Mouse (Mus musculus) midbrain, embryonic 10.5 days (tissue): ENCODE results near the gene Ccdc113. TPM values are rescaled to one million over a fixed set of nuclear protein-coding genes. Genes with fewer than 3 reads are reported as not detected.

Experiments
- DNase-seq: peaks from one replicate; pipeline ENCODE4 v3.0.0-alpha.2; 2017; ENCODE audit warnings: low spot score
- H3K27ac ChIP-seq: fragments of 300-500 bp; sonication (generic); replicated peaks from 2 replicates; pipeline ENCODE4 v1.5.1; 2016; ENCODE audit warnings: mild to moderate bottlenecking
- H3K27me3 ChIP-seq: fragments of 300-500 bp; sonication (generic); 2 replicates; pipeline ENCODE4 v1.6.1; 2016; ENCODE audit warnings: low read depth, mild to moderate bottlenecking; ENCODE audit not compliant: poor library complexity, severe bottlenecking
- H3K36me3 ChIP-seq: fragments of 300-500 bp; sonication (generic); 2 replicates; pipeline ENCODE4 v1.6.1; 2016; ENCODE audit warnings: mild to moderate bottlenecking, moderate library complexity
- H3K4me1 ChIP-seq: fragments of 300-500 bp; sonication (generic); 2 replicates; pipeline ENCODE4 v1.6.1; 2016
- H3K4me3 ChIP-seq: fragments of 300-500 bp; sonication (generic); 2 replicates; pipeline ENCODE4 v1.5.1; 2016; ENCODE audit warnings: mild to moderate bottlenecking, moderate library complexity
- H3K9me3 ChIP-seq: fragments of 300-500 bp; sonication (generic); replicated peaks from 2 replicates; pipeline ENCODE4 v1.6.1; 2016; ENCODE audit warnings: mild to moderate bottlenecking
- WGBS: fragments of 180-500 bp; shearing (Covaris S2); methylation state at CpG from one replicate; pipeline ENCODE4 v1.1.7; 2016; 5-methylcytosine and 5-hydroxymethylcytosine counted together
- polyA plus RNA-seq: library from polyadenylated mRNA; unstranded; fragments of >200 nt; fragmentation: Nextera tagmentation; extraction: Ambion mirVana; gene quantifications from 2 replicates; pipeline ENCODE4 v1.2.1, GENCODE M21; 2016

Ccdc113 gene
- polyA plus RNA-seq, 1 experiment from 2014 or later, result 0.09 TPM

GRCm38 (mm10) chr8:95505606-95506005 lies 28.3 kb upstream of the Ccdc113 start:
- H3K27ac ChIP-seq, result no peak overlapping the region
- DNase-seq, result no peak
- H3K9me3 ChIP-seq, result no peaks in the 10 kb centered on the region
- no peaks in the 10 kb centered on the region for H3K36me3 ChIP-seq
- H3K4me1 ChIP-seq, result no peaks in the 10 kb centered on the region
- H3K4me3 ChIP-seq, result no peak overlapping the region
- no peaks in the 10 kb centered on the region for H3K27me3 ChIP-seq
- 90% methylated on average over 3 of the region's 3 CpGs for WGBS

DNA sequence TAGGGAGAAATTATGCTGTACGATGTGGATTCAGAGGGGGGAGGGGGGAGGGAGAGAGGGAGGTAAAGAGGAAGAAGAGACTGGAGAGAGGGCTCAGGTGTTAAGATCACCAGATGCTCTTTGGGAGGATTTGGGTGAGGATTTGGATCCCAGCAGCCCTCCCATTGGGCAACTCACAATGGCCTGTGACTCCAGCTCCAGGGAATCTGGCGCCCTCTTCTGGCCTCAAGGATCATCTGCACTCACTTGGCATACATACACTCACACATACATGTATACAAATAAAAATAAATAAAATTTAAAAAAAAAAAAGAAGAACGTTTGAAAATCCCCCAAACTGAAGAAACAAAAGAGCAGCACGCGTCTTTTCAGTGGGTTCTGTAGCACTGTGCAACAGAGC lies 27.6 kb upstream of the Ccdc113 start:
- H3K4me3 ChIP-seq, result no peak overlapping the region
- no peaks in the 10 kb centered on the region for H3K4me1 ChIP-seq
- 78% methylated on average over 5 of the region's 5 CpGs for WGBS
- H3K27me3 ChIP-seq, result no peaks in the 10 kb centered on the region
- H3K36me3 ChIP-seq, result no peaks in the 10 kb centered on the region
- no peak for DNase-seq
- H3K27ac ChIP-seq, result no peak overlapping the region
- no peaks in the 10 kb centered on the region for H3K9me3 ChIP-seq

GRCm38 (mm10) chr8:95512257-95512656 lies 21.6 kb upstream of the Ccdc113 start:
- no peak for DNase-seq
- no peaks in the 10 kb centered on the region for H3K4me1 ChIP-seq
- H3K9me3 ChIP-seq, result 0 out of 2 replicates have a peak, but pooled peaks cover 2% of the 10 kb centered on the region
- H3K4me3 ChIP-seq, result no peak overlapping the region
- 63% methylated on average over 4 of the region's 4 CpGs for whole genome bisulfite sequencing
- no peaks in the 10 kb centered on the region for H3K36me3 ChIP-seq
- no peak overlapping the region for H3K27ac ChIP-seq
- H3K27me3 ChIP-seq, result no peaks in the 10 kb centered on the region

- WGBS, result 81% methylated on average over 4 of the region's 4 CpGs
- no peaks in the 10 kb centered on the region for H3K36me3 ChIP-seq
- DNase-seq, result no peak
- no peaks in the 10 kb centered on the region for H3K27me3 ChIP-seq
- H3K9me3 ChIP-seq, result 0 out of 2 replicates have a peak, but pooled peaks cover 3% of the 10 kb centered on the region
- no peak overlapping the region for H3K27ac ChIP-seq
- H3K4me1 ChIP-seq, result no peaks in the 10 kb centered on the region
- no peak overlapping the region for H3K4me3 ChIP-seq
Observed at GRCm38 (mm10) chr8:95513219-95513618, 20.7 kb upstream of the Ccdc113 start.

DNA sequence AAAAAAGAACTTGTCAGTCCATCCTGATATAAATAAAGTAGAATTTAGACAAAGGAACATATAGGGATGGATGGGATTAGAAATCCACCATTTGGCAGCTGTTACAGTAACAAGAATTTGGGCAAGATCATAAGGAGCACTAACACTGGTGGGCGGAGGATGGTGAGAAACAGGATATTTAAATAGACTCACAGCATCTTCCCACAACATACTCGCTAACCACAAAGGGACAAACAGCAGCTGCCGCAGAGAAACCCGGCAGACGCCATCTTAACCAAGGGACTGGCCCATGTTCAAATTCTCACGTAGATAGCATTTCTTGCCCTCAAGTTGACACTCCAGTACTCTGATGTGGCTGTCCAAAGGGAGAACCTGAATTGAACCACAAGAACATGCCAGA lies 17.0 kb upstream of the Ccdc113 start:
- Histone ChIP-seq H3K4me1 (no peaks in the 10 kb centered on the region), H3K27me3 (no peaks in the 10 kb centered on the region), H3K27ac (no peak overlapping the region), H3K4me3 (no peak overlapping the region), H3K36me3 (no peaks in the 10 kb centered on the region), H3K9me3 (0 out of 2 replicates have a peak, but pooled peaks cover 3% of the 10 kb centered on the region)
- DNase-seq, result no peak
- 88% methylated on average over 6 of the region's 6 CpGs for WGBS

- Histone ChIP-seq H3K4me3 (no peak overlapping the region), H3K9me3 (no peaks in the 10 kb centered on the region), H3K4me1 (peaks cover 5% of the 10 kb centered on the region; the same call in 1 of the 2 replicates), H3K27ac (no peak overlapping the region), H3K27me3 (no peaks in the 10 kb centered on the region), H3K36me3 (no peaks in the 10 kb centered on the region)
- no peak for DNase-seq
- WGBS, result 93% methylated on average over 4 of the region's 4 CpGs
Observed at GRCm38 (mm10) chr8:95523991-95524390, 9.9 kb upstream of the Ccdc113 start.

DNA sequence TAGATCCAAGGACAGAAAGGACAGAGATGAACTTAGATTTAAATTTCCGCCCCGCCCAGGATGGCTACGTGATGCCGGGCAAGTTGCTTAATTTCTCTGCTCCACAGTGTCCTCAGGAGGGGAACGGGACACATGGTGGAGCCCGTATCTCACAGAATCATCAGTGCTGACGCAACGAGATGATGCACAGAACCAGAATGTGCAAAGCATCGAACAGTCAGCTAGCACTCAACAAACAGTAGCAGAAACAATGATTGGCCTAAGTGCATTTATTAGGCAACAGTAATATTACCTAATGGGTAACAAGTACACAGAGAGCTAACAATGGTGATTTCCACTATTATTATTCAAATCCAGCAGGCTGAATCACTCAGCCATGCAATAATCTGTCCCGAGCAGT lies 5.7 kb upstream of the Ccdc113 start:
- Histone ChIP-seq H3K36me3 (no peaks in the 10 kb centered on the region), H3K4me3 (no peak overlapping the region), H3K27ac (no peak overlapping the region), H3K9me3 (no peaks in the 10 kb centered on the region), H3K4me1 (peaks cover 5% of the 10 kb centered on the region; the same call in 1 of the 2 replicates), H3K27me3 (no peaks in the 10 kb centered on the region)
- WGBS, result 79% methylated on average over 10 of the region's 10 CpGs
- DNase-seq, result no peak

DNA sequence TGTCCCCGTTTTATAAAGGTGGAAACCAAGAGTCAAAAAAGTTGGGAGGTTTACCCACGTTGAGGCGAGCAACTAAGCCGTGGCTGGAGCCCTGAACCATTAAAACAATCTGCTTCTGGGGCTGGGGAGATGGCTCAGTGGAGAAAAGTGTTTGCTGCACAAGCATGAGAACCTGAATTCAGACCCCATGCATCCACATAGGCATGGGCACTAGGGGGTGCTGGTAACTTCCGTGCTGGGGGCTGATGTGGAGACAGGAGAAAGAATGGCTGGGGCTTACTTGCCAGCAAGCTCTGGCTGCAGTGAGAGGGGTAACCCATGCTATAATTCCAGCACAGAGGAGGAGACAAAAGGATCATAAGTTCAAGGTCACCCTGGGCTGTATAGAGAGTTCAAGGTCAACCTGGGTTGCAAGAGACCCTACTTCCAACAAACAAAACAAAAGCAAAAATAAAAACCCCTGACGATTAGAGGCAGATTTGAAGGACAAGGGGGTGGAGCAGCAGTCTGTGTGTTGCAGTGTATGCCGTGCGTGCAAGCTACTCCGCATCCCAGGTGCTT lies 5.1 kb upstream of the Ccdc113 start:
- no peak for DNase-seq
- Histone ChIP-seq H3K4me1 (peaks cover 8% of the 10 kb centered on the region; the same call in 1 of the 2 replicates), H3K27ac (no peak overlapping the region), H3K4me3 (no peak overlapping the region), H3K36me3 (no peaks in the 10 kb centered on the region), H3K27me3 (no peaks in the 10 kb centered on the region), H3K9me3 (no peaks in the 10 kb centered on the region)
- WGBS, result 70% methylated on average over 9 of the region's 9 CpGs

DNA sequence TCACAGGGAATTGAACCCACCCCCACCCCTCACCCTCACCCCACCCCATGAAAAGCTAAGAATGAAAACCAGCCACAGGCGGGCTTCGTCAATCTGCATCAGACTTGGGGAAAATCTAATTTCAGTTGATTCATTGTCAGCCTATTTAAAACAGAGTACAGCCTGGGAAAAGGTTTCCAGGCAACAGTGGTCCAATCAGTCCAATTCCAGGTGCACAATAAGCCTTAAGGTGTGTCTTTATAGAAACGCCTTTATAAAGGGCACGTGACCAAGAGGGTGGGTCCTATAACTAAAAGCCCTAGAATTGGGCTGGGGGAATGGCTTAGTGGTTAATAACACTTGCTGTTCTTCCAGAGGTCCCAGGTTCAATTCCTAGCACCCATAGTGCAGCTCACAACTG lies 1.7 kb upstream of the Ccdc113 start:
- Histone ChIP-seq H3K4me3 (no peak overlapping the region), H3K9me3 (no peaks in the 10 kb centered on the region), H3K36me3 (no peaks in the 10 kb centered on the region), H3K27ac (no peak overlapping the region), H3K4me1 (peaks cover 15% of the 10 kb centered on the region), H3K27me3 (no peaks in the 10 kb centered on the region)
- 72% methylated on average over 4 of the region's 4 CpGs for WGBS
- no peak for DNase-seq

DNA sequence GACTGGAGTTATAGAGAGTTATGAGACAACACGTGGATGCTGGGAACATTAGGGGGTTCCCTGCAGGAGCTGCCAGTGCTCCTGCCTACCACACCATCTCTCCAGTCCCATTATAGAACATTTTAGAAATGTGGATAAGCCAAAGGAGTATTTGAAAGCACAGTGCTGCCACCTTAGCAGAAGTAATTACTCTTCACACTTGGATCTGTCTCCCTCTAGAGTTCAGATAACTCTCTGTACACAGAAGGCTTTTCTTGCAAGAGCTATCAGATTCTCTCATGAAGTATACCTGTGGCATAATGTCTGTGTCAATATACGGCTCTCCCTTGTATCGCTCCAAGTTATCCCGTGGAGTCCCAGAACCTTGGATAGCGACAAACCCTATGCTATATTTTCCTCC lies 5.6 kb downstream of the Ccdc113 start:
- H3K4me3 ChIP-seq, result no peak overlapping the region
- H3K9me3 ChIP-seq, result no peaks in the 10 kb centered on the region
- 83% methylated on average over 5 of the region's 5 CpGs for WGBS
- H3K27me3 ChIP-seq, result no peaks in the 10 kb centered on the region
- DNase-seq, result no peak
- no peak overlapping the region for H3K27ac ChIP-seq
- H3K4me1 ChIP-seq, result no peaks in the 10 kb centered on the region; the same call in 1 of the 2 replicates
- no peaks in the 10 kb centered on the region for H3K36me3 ChIP-seq

GRCm38 (mm10) chr8:95542191-95542590 lies 8.3 kb downstream of the Ccdc113 start:
- Histone ChIP-seq H3K27me3 (no peaks in the 10 kb centered on the region), H3K27ac (no peak overlapping the region), H3K36me3 (no peaks in the 10 kb centered on the region), H3K9me3 (no peaks in the 10 kb centered on the region), H3K4me3 (no peak overlapping the region), H3K4me1 (no peaks in the 10 kb centered on the region)
- DNase-seq, result no peak
- WGBS, result 91% methylated on average over 6 of the region's 6 CpGs

GRCm38 (mm10) chr8:95543065-95543464 lies 9.2 kb downstream of the Ccdc113 start:
- WGBS, result 83% methylated on average over 3 of the region's 3 CpGs
- Histone ChIP-seq H3K27ac (no peak overlapping the region), H3K9me3 (no peaks in the 10 kb centered on the region), H3K27me3 (no peaks in the 10 kb centered on the region), H3K36me3 (no peaks in the 10 kb centered on the region), H3K4me1 (0 out of 2 replicates have a peak, but pooled peaks cover 5% of the 10 kb centered on the region), H3K4me3 (no peak overlapping the region)
- no peak for DNase-seq

GRCm38 (mm10) chr8:95545815-95546214 lies 11.9 kb downstream of the Ccdc113 start:
- Histone ChIP-seq H3K4me3 (no peak overlapping the region), H3K36me3 (no peaks in the 10 kb centered on the region), H3K4me1 (peaks cover 23% of the 10 kb centered on the region), H3K27ac (no peak overlapping the region), H3K9me3 (no peaks in the 10 kb centered on the region), H3K27me3 (no peaks in the 10 kb centered on the region)
- 81% methylated on average over 17 of the region's 17 CpGs for WGBS
- no peak for DNase-seq

GRCm38 (mm10) chr8:95546986-95547385 lies 13.1 kb downstream of the Ccdc113 start:
- no peak for DNase-seq
- H3K27ac ChIP-seq, result no peak overlapping the region
- no peaks in the 10 kb centered on the region for H3K9me3 ChIP-seq
- no peaks in the 10 kb centered on the region for H3K36me3 ChIP-seq
- no peak overlapping the region for H3K4me3 ChIP-seq
- no peaks in the 10 kb centered on the region for H3K27me3 ChIP-seq
- 86% methylated on average over 4 of the region's 4 CpGs for WGBS
- peaks cover 32% of the 10 kb centered on the region for H3K4me1 ChIP-seq
